Mouse (Mus musculus) midbrain, embryonic 12.5 days (tissue): ENCODE data around the gene Pde1b. TPM values are rescaled to one million over a fixed set of nuclear protein-coding genes. Genes with fewer than 3 reads are reported as not detected.

Source experiments
- ATAC-seq: fragments of 200-750 bp; cut with Nextera tagmentation; 2 replicates; pipeline ENCODE4 v1.8.0; 2017; ENCODE audit warnings: low read depth, moderate TSS enrichment, moderate library complexity; ENCODE audit not compliant: low FRiP score
- H3K27ac ChIP-seq: fragments of 300-500 bp; sonication (generic); replicated peaks from 2 replicates; pipeline ENCODE4 v1.5.1; 2016; ENCODE audit warnings: mild to moderate bottlenecking
- H3K27me3 ChIP-seq: fragments of 300-500 bp; sonication (generic); 2 replicates; pipeline ENCODE4 v1.6.1; 2016; ENCODE audit warnings: mild to moderate bottlenecking
- H3K36me3 ChIP-seq: fragments of 300-500 bp; sonication (generic); 2 replicates; pipeline ENCODE4 v1.6.1; 2016
- H3K4me1 ChIP-seq: fragments of 300-500 bp; sonication (generic); 2 replicates; pipeline ENCODE4 v1.6.1; 2016
- H3K4me2 ChIP-seq: fragments of 300-500 bp; sonication (generic); replicated peaks from 2 replicates; pipeline ENCODE4 v1.6.1; 2016; ENCODE audit warnings: mild to moderate bottlenecking, moderate library complexity
- H3K4me3 ChIP-seq: fragments of 300-500 bp; sonication (generic); 2 replicates; pipeline ENCODE4 v1.5.1; 2016; ENCODE audit warnings: mild to moderate bottlenecking
- H3K9ac ChIP-seq: fragments of 300-500 bp; sonication (generic); replicated peaks from 2 replicates; pipeline ENCODE4 v1.6.1; 2016; ENCODE audit warnings: mild to moderate bottlenecking, moderate library complexity
- H3K9me3 ChIP-seq: fragments of 300-500 bp; sonication (generic); 2 replicates; pipeline ENCODE4 v1.6.1; 2016; ENCODE audit warnings: mild to moderate bottlenecking
- WGBS: fragments of 180-500 bp; shearing (Covaris S2); methylation state at CpG from one replicate; pipeline ENCODE4 v1.1.7; 2016; 5-methylcytosine and 5-hydroxymethylcytosine counted together
- polyA plus RNA-seq: library from polyadenylated mRNA; unstranded; fragments of >200 nt; fragmentation: Nextera tagmentation; extraction: Ambion mirVana; gene quantifications from 2 replicates; pipeline ENCODE4 v1.2.1, GENCODE M21; 2016

The Pde1b gene
- polyA plus RNA-seq, 1 experiment from 2014 or later: 47.8 TPM

GRCm38 (mm10) chr15:103513621-103514031, 10.8 kb downstream of the Pde1b start:
- 0 out of 2 replicates have a peak overlapping the region, but pooled peaks have one; percentile 33 for H3K4me3 ChIP-seq

GRCm38 (mm10) chr15:103514119-103514518, 11.3 kb downstream of the Pde1b start:
- H3K9me3 ChIP-seq: no peaks in the 10 kb centered on the region
- 1% methylated on average over 10 of the region's 10 CpGs for WGBS
- ATAC-seq: peak; percentile 90
- peak overlapping the region; percentile 63 for H3K27ac ChIP-seq
- peaks cover 65% of the 10 kb centered on the region for H3K4me1 ChIP-seq
- no peaks in the 10 kb centered on the region for H3K27me3 ChIP-seq
- H3K9ac ChIP-seq: peak overlapping the region; percentile 24; the same call in 1 of the 2 replicates
- H3K4me2 ChIP-seq: peak overlapping the region; percentile 51
- no peaks in the 10 kb centered on the region for H3K36me3 ChIP-seq
- peak overlapping the region; percentile 33 for H3K4me3 ChIP-seq

More at GRCm38 (mm10) chr15:103513621-103514031, 10.8 kb downstream of the Pde1b start:
- Histone ChIP-seq H3K27ac (peak overlapping the region; percentile 63), H3K4me2 (peak overlapping the region; percentile 51), H3K27me3 (no peaks in the 10 kb centered on the region), H3K9ac (no peak overlapping the region), H3K9me3 (no peaks in the 10 kb centered on the region), H3K36me3 (no peaks in the 10 kb centered on the region), H3K4me1 (peaks cover 60% of the 10 kb centered on the region)
- ATAC-seq: peak; percentile 50
- WGBS: 8% methylated on average over 7 of the region's 7 CpGs

- H3K4me1 ChIP-seq: peaks cover 66% of the 10 kb centered on the region
- H3K27ac ChIP-seq: peak overlapping the region; percentile 63; the same call in 1 of the 2 replicates
- 18% methylated on average over 3 of the region's 3 CpGs for WGBS
- H3K4me3 ChIP-seq: peak overlapping the region; percentile 33; the same call in 1 of the 2 replicates
- peak overlapping the region; percentile 51 for H3K4me2 ChIP-seq
- peak overlapping the region; percentile 29; the same call in 1 of the 2 replicates for H3K9ac ChIP-seq
- H3K9me3 ChIP-seq: no peaks in the 10 kb centered on the region
- ATAC-seq: no peak
- no peaks in the 10 kb centered on the region for H3K27me3 ChIP-seq
- no peaks in the 10 kb centered on the region for H3K36me3 ChIP-seq
These were observed 12.1 kb downstream of the Pde1b start for GRCm38 (mm10) chr15:103514914-103515313.

GRCm38 (mm10) chr15:103518600-103519385, 16.0 kb downstream of the Pde1b start:
- peaks cover 15% of the 10 kb centered on the region for H3K36me3 ChIP-seq
- 4% methylated on average over 5 of the region's 5 CpGs for WGBS
- H3K27ac ChIP-seq: peak overlapping the region; percentile 97
- peaks cover 78% of the 10 kb centered on the region for H3K4me1 ChIP-seq
- H3K9me3 ChIP-seq: no peaks in the 10 kb centered on the region
- peak overlapping the region; percentile 33 for H3K4me2 ChIP-seq
- H3K4me3 ChIP-seq: no peak overlapping the region
- no peaks in the 10 kb centered on the region for H3K27me3 ChIP-seq
- 0 out of 2 replicates have a peak overlapping the region, but pooled peaks have one; percentile 15 for H3K9ac ChIP-seq
- ATAC-seq: peak; percentile 74

GRCm38 (mm10) chr15:103519386-103520378, 16.8 kb downstream of the Pde1b start:
- ATAC-seq: peak; percentile 82
- Histone ChIP-seq H3K4me1 (peaks cover 72% of the 10 kb centered on the region), H3K4me2 (peak overlapping the region; percentile 33), H3K27ac (peak overlapping the region; percentile 97), H3K36me3 (peaks cover 24% of the 10 kb centered on the region), H3K4me3 (no peak overlapping the region), H3K9me3 (no peaks in the 10 kb centered on the region), H3K9ac (peak overlapping the region; percentile 28; the same call in 1 of the 2 replicates), H3K27me3 (no peaks in the 10 kb centered on the region)
- 4% methylated on average over 4 of the region's 4 CpGs for WGBS

- Histone ChIP-seq H3K9me3 (no peaks in the 10 kb centered on the region), H3K27ac (peak overlapping the region; percentile 52; the same call in 1 of the 2 replicates), H3K4me1 (peaks cover 45% of the 10 kb centered on the region), H3K9ac (no peak overlapping the region), H3K27me3 (no peaks in the 10 kb centered on the region), H3K4me3 (no peak overlapping the region), H3K4me2 (peak overlapping the region; percentile 2; the same call in 1 of the 2 replicates), H3K36me3 (peaks cover 51% of the 10 kb centered on the region)
- 67% methylated on average over 3 of the region's 3 CpGs for WGBS
- no peak for ATAC-seq
These were observed 19.7 kb downstream of the Pde1b start for GRCm38 (mm10) chr15:103522458-103523099.

GRCm38 (mm10) chr15:103523156-103523555, 20.3 kb downstream of the Pde1b start:
- no peak for ATAC-seq
- Histone ChIP-seq H3K9me3 (no peaks in the 10 kb centered on the region), H3K9ac (no peak overlapping the region), H3K4me3 (no peak overlapping the region), H3K4me1 (peaks cover 39% of the 10 kb centered on the region), H3K27ac (peak overlapping the region; percentile 52; the same call in 1 of the 2 replicates), H3K27me3 (no peaks in the 10 kb centered on the region), H3K36me3 (peaks cover 56% of the 10 kb centered on the region), H3K4me2 (peak overlapping the region; percentile 2; the same call in 1 of the 2 replicates)
- WGBS: 30% methylated on average over 3 of the region's 3 CpGs

- peak overlapping the region; percentile 4 for H3K27ac ChIP-seq
- H3K36me3 ChIP-seq: peaks cover 34% of the 10 kb centered on the region
- peaks cover 22% of the 10 kb centered on the region for H3K4me1 ChIP-seq
- H3K4me2 ChIP-seq: no peak overlapping the region
- H3K9me3 ChIP-seq: no peaks in the 10 kb centered on the region
- no peak overlapping the region for H3K4me3 ChIP-seq
- ATAC-seq: peak; percentile 75
- H3K9ac ChIP-seq: no peak overlapping the region
- no peaks in the 10 kb centered on the region for H3K27me3 ChIP-seq
- WGBS: 4% methylated on average over 5 of the region's 5 CpGs
These were observed 27.5 kb downstream of the Pde1b start for GRCm38 (mm10) chr15:103530372-103530771.

GRCm38 (mm10) chr15:103534054-103534620, 31.3 kb downstream of the Pde1b start:
- no peak for ATAC-seq
- no peak overlapping the region for H3K4me3 ChIP-seq
- H3K4me2 ChIP-seq: no peak overlapping the region
- WGBS: 87% methylated on average over 7 of the region's 7 CpGs
- no peaks in the 10 kb centered on the region for H3K9me3 ChIP-seq
- no peak overlapping the region for H3K9ac ChIP-seq
- no peaks in the 10 kb centered on the region; the same call in 1 of the 2 replicates for H3K36me3 ChIP-seq
- H3K27me3 ChIP-seq: peaks cover 18% of the 10 kb centered on the region; the same call in 1 of the 2 replicates
- H3K27ac ChIP-seq: no peak overlapping the region
- peaks cover 43% of the 10 kb centered on the region for H3K4me1 ChIP-seq

GRCm38 (mm10) chr15:103535030-103535429, 32.2 kb downstream of the Pde1b start:
- Histone ChIP-seq H3K9me3 (no peaks in the 10 kb centered on the region), H3K4me1 (peaks cover 38% of the 10 kb centered on the region), H3K36me3 (no peaks in the 10 kb centered on the region), H3K9ac (no peak overlapping the region), H3K4me3 (no peak overlapping the region), H3K27ac (no peak overlapping the region), H3K27me3 (peaks cover 21% of the 10 kb centered on the region; the same call in 1 of the 2 replicates), H3K4me2 (no peak overlapping the region)
- 77% methylated on average over 2 of the region's 2 CpGs for WGBS
- no peak for ATAC-seq

GRCm38 (mm10) chr15:103535786-103536185, 33.0 kb downstream of the Pde1b start:
- H3K9me3 ChIP-seq: no peaks in the 10 kb centered on the region
- no peak overlapping the region for H3K27ac ChIP-seq
- no peak overlapping the region for H3K4me3 ChIP-seq
- ATAC-seq: no peak
- peaks cover 26% of the 10 kb centered on the region; the same call in 1 of the 2 replicates for H3K27me3 ChIP-seq
- H3K4me2 ChIP-seq: no peak overlapping the region
- H3K9ac ChIP-seq: no peak overlapping the region
- 70% methylated on average over 1 of the region's 1 CpGs for WGBS
- peaks cover 32% of the 10 kb centered on the region for H3K4me1 ChIP-seq
- H3K36me3 ChIP-seq: no peaks in the 10 kb centered on the region
